Mouse (Mus musculus) A20 (cell line): ENCODE data around the gene Fbh1.
A peak's percentile ranks its signal among the peaks of the same experiment; 100 is the strongest.

Source experiments
- DNase-seq: peaks from one replicate; pipeline ENCODE4 v3.0.0-alpha.2; 2011; ENCODE audit warnings: low read depth, low spot score

Fbh1 gene

GRCm38 (mm10) chr2:11722564-11722963 lies 54.8 kb downstream of the Fbh1 start:
- DNase-seq: no peak

- no peak for DNase-seq
Measured at GRCm38 (mm10) chr2:11718573-11718972, 58.8 kb downstream of the Fbh1 start.

- DNase-seq: no peak
Measured at GRCm38 (mm10) chr2:11714535-11714934, 62.8 kb downstream of the Fbh1 start.

- no peak for DNase-seq
Measured at GRCm38 (mm10) chr2:11713021-11713420, 64.4 kb downstream of the Fbh1 start.

DNA sequence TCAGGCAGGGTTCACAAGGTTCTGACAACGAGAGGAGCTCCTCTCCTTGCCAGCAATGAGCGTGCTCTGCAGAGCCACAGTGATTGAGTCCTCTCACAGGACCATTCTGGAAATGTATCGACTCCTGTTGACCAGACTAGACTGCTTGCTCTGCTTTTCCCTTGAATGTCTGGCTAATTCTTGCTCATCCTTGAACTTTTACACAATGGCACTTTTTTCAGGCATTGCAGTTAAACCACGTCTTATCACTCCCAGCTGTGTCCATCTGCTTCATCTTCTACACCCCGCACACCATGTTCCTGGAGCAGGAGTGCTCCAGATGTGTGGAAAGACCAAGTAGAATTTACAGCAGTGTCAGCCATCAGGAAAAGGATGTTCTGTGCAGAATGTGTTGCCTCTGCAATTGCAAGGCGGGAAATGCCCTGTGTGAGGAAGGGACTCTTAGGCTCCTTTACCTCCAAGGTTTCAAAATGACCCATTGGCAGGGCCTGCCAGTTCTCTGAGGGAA lies 64.8 kb downstream of the Fbh1 start:
- DNase-seq: no peak

GRCm38 (mm10) chr2:11710101-11710500 lies 67.3 kb downstream of the Fbh1 start:
- DNase-seq: peak; percentile 65

DNA sequence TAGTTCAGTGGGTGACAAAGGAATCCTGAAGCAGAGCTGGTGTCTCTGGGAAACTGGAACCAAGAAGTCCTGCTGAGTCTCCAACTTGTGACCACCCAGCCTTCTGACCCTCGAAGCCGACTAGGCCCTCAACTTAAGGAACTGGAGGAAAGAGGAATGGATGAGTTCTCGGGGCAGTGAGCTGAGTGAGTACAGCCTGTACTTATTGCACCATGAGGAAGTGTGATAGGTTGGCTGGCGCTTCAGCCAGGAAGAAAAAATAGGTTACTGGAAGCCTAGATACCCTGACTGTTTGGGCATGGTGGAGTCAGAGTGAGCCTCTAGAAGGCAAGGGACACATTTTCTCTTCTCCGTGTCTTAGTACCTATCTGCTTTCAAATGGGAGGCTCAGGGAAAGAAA lies 68.8 kb downstream of the Fbh1 start:
- DNase-seq: no peak

- peak; percentile 8 for DNase-seq
Measured at GRCm38 (mm10) chr2:11706746-11707065, 70.7 kb downstream of the Fbh1 start.

GRCm38 (mm10) chr2:11706030-11706745 lies 71.2 kb downstream of the Fbh1 start:
- no peak for DNase-seq

DNA sequence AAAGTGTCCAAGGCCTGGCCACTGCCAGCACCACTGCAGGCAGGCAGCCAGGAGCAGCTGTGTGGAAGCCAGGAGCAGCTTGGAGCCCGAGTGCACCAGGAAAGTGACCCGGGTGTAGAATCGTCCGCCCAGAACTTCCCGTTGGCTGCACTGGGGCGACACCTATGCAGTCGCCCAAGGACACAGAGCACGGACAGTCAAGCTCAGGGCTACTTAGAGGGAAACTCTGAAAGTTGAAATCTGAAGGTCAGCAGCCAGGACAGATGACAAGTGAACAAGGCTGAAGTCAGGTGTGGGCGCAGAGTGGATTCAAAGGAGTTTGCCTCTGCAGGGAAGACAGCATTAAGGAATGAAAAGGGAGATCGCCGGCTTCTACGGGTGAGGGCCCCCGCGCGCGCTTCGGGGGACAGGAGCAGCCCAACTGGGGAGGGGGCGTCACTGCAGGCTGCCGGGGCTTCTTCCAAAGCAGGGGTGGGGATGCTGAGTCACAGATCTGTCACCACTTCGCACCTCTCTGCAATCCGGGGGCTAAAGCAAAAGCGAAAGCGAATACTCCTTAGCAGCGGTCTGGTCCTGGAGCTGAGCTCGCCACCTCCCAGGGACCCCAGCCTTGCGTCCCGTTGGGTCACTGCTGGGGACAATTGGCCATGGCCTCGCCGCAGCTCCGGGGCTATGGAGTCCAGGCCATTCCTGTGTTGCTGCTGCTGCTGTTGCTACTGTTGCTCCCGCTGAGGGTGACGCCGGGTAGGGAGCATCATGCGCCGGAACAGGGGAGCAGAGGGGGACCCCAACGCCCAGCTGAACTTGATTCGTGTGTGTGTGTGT lies 72.0 kb downstream of the Fbh1 start, which contains the start of gene Il15ra:
Gene Il15ra, plus strand, starts transcription at position 90 of the 825 bp plus-strand sequence.
- DNase-seq: peak; percentile 77

GRCm38 (mm10) chr2:11699905-11700304 lies 77.5 kb downstream of the Fbh1 start:
- no peak for DNase-seq

- DNase-seq: no peak
Measured at GRCm38 (mm10) chr2:11698994-11699393, 78.4 kb downstream of the Fbh1 start.

DNA sequence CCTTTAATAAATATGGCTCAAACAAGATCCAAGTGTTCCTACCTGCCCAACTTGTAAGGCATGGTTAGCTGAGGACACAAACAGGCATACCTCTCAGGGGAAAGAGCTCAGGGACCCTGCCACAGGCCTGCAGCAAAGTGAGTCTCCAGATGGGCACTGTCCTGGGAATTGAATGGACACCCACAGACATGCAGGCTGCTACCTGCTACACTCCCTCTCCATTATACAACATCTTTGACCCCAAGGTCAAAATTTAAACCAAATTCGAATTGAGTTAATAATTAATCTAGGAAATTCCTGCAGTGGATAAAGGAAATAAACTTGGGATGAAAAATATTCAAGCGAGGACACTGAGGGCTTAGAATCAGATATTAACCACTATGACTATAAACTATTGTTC lies 81.5 kb downstream of the Fbh1 start:
- no peak for DNase-seq

DNA sequence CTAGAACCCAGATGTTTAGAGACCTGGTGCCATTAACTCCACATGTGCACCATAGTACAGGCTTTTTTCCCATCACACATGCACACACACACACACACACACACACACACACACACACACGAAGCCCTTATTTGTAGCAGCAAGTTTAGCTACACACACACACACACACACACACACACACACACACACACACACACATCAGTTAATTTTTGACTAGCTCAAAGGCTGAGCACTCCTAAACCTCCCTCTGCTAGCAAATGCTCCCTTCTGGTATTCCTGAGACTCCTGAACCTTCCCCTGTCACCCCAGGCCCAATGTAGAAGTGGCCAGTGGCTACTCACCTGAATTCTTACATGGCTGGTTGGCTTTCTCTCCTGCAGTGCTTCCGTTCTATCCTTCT lies 83.3 kb downstream of the Fbh1 start:
- DNase-seq: no peak

- DNase-seq: no peak
Measured at GRCm38 (mm10) chr2:11693352-11693751, 84.0 kb downstream of the Fbh1 start.
